Mouse (Mus musculus) hindbrain, embryonic 16.5 days (tissue): ENCODE results near the gene Bfsp2. TPM values are rescaled to one million over a fixed set of nuclear protein-coding genes. Genes with fewer than 3 reads are reported as not detected.
"Not testable (repeated sequence)": the region's sequence is repeated elsewhere in the genome, so short reads cannot be mapped to it uniquely, and the experiment has no call there.

Experiments
- ATAC-seq: fragments of 200-750 bp; cut with Nextera tagmentation; 2 replicates; pipeline ENCODE4 v1.8.0; 2017; ENCODE audit warnings: moderate TSS enrichment, moderate library complexity
- H3K27ac ChIP-seq: fragments of 300-500 bp; sonication (generic); 2 replicates; pipeline ENCODE4 v1.5.1; 2014; ENCODE audit warnings: low read depth, mild to moderate bottlenecking, control low read depth, low read length, moderate library complexity
- H3K27me3 ChIP-seq: fragments of 300-500 bp; sonication (generic); replicated peaks from 2 replicates; pipeline ENCODE4 v1.6.1; 2014; ENCODE audit warnings: low read length; ENCODE audit not compliant: control insufficient read depth, insufficient read depth
- H3K36me3 ChIP-seq: fragments of 300-500 bp; sonication (generic); 2 replicates; pipeline ENCODE4 v1.6.1; 2014; ENCODE audit warnings: mild to moderate bottlenecking, low read length, moderate library complexity, mixed read lengths; ENCODE audit not compliant: control insufficient read depth, insufficient read depth
- H3K4me1 ChIP-seq: fragments of 300-500 bp; sonication (generic); 2 replicates; pipeline ENCODE4 v1.6.1; 2014; ENCODE audit warnings: low read depth, low read length; ENCODE audit not compliant: control insufficient read depth, insufficient read depth
- H3K4me2 ChIP-seq: fragments of 300-500 bp; sonication (generic); 2 replicates; pipeline ENCODE4 v1.6.1; 2014; ENCODE audit warnings: mild to moderate bottlenecking, low read length, control low read depth, moderate library complexity
- H3K4me3 ChIP-seq: fragments of 300-500 bp; sonication (generic); 2 replicates; pipeline ENCODE4 v1.5.1; 2014; ENCODE audit warnings: mild to moderate bottlenecking, low read length, control low read depth, moderate library complexity
- H3K9ac ChIP-seq: fragments of 300-500 bp; sonication (generic); 2 replicates; pipeline ENCODE4 v1.6.1; 2014; ENCODE audit warnings: low read depth, mild to moderate bottlenecking, control low read depth, low read length, moderate library complexity
- H3K9me3 ChIP-seq: fragments of 300-500 bp; sonication (generic); 2 replicates; pipeline ENCODE4 v1.6.1; 2014; ENCODE audit warnings: mild to moderate bottlenecking, low read length, moderate library complexity; ENCODE audit not compliant: control insufficient read depth
- WGBS: fragments of 180-500 bp; shearing (Covaris S2); extraction: QIAGEN DNeasy Blood & Tissue Kit; methylation state at CpG from one replicate; pipeline ENCODE4 v1.1.7; 2014; 5-methylcytosine and 5-hydroxymethylcytosine counted together
- polyA plus RNA-seq: library from polyadenylated mRNA; unstranded; fragments of >200 nt; fragmentation: Nextera tagmentation; extraction: Ambion mirVana; gene quantifications from 2 replicates; pipeline ENCODE4 v1.2.1, GENCODE M21; 2015

Bfsp2 gene
- polyA plus RNA-seq, 1 experiment from 2014 or later = 6.0 TPM

DNA sequence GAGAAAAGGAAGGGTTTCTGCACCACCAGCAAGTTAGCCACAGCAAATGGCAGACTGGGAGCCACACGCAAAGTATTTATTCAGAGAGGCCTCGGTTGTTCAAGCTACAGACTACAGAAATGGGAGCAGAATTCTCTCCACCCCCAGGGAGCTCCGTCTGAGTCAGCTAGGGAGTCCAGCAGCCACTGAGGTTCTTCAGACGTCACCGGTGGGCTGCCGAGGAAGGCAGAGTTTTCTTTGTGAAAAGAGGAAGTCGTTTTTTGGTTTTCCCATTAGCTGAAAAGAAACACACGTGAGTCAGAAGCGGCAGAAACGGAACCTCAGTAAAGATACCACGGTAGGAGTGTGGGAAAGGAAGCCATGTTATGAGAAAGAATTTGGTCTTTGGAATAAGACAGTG, 55.4 kb downstream of the Bfsp2 start:
- no peak for ATAC-seq
- no peak overlapping the region for H3K27ac ChIP-seq
- H3K9ac ChIP-seq = no peak overlapping the region
- H3K4me2 ChIP-seq = no peak overlapping the region
- no peaks in the 10 kb centered on the region for H3K36me3 ChIP-seq
- H3K9me3 ChIP-seq = no peaks in the 10 kb centered on the region
- peaks cover 13% of the 10 kb centered on the region for H3K4me1 ChIP-seq
- WGBS = 83% methylated on average over 11 of the region's 11 CpGs
- no peaks in the 10 kb centered on the region for H3K27me3 ChIP-seq
- H3K4me3 ChIP-seq = no peak overlapping the region

- no peak for ATAC-seq
- Histone ChIP-seq H3K27me3 (no peaks in the 10 kb centered on the region), H3K4me3 (no peak overlapping the region), H3K36me3 (no peaks in the 10 kb centered on the region), H3K9ac (no peak overlapping the region), H3K9me3 (no peaks in the 10 kb centered on the region), H3K27ac (no peak overlapping the region), H3K4me2 (no peak overlapping the region), H3K4me1 (peaks cover 13% of the 10 kb centered on the region)
- 75% methylated on average over 8 of the region's 8 CpGs for WGBS
Measured at GRCm38 (mm10) chr9:103423951-103424350, 56.3 kb downstream of the Bfsp2 start.

- ATAC-seq = peak; percentile 5; the same call in 1 of the 2 replicates
- H3K27ac ChIP-seq = no peak overlapping the region
- H3K4me2 ChIP-seq = no peak overlapping the region
- no peaks in the 10 kb centered on the region for H3K9me3 ChIP-seq
- H3K36me3 ChIP-seq = no peaks in the 10 kb centered on the region
- WGBS = 53% methylated on average over 7 of the region's 7 CpGs
- no peak overlapping the region for H3K4me3 ChIP-seq
- no peak overlapping the region for H3K9ac ChIP-seq
- no peaks in the 10 kb centered on the region for H3K27me3 ChIP-seq
- H3K4me1 ChIP-seq = peaks cover 13% of the 10 kb centered on the region
Measured at GRCm38 (mm10) chr9:103423384-103423783, 56.8 kb downstream of the Bfsp2 start.

- Histone ChIP-seq H3K9ac (no peak overlapping the region), H3K27me3 (no peaks in the 10 kb centered on the region), H3K27ac (peak overlapping the region; percentile 29; the same call in 1 of the 2 replicates), H3K4me3 (no peak overlapping the region), H3K9me3 (no peaks in the 10 kb centered on the region), H3K4me1 (peaks cover 13% of the 10 kb centered on the region), H3K4me2 (no peak overlapping the region), H3K36me3 (no peaks in the 10 kb centered on the region)
- 45% methylated on average over 18 of the region's 18 CpGs for WGBS
- ATAC-seq = peak; percentile 73
Measured at GRCm38 (mm10) chr9:103422847-103423246, 57.4 kb downstream of the Bfsp2 start.

DNA sequence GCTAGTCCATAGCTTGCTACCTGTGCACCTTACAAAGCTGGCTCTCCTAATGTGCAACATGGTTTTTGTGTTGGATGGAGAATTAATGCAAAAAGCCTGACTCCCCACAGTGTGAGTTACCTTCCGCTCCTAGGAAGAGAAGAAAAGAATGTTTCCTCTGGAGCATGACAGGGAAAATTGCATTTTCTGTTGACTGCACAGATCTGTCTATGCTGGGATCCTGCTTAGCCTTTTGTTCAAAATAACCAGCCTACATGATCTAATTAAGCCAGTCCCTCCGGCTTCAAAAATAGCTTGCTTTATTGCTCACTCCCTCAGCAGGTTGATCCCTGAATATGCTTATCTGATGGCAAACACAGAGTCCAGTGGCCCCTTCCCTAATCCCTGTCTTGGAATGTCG, 59.4 kb downstream of the Bfsp2 start:
- H3K4me3 ChIP-seq = no peak overlapping the region
- ATAC-seq = peak; percentile 41; the same call in 1 of the 2 replicates
- peak overlapping the region; percentile 51 for H3K27ac ChIP-seq
- H3K4me1 ChIP-seq = peaks cover 13% of the 10 kb centered on the region
- no peaks in the 10 kb centered on the region for H3K9me3 ChIP-seq
- no peak overlapping the region for H3K4me2 ChIP-seq
- WGBS = 41% methylated on average over 3 of the region's 3 CpGs
- H3K9ac ChIP-seq = no peak overlapping the region
- H3K36me3 ChIP-seq = no peaks in the 10 kb centered on the region
- H3K27me3 ChIP-seq = no peaks in the 10 kb centered on the region

DNA sequence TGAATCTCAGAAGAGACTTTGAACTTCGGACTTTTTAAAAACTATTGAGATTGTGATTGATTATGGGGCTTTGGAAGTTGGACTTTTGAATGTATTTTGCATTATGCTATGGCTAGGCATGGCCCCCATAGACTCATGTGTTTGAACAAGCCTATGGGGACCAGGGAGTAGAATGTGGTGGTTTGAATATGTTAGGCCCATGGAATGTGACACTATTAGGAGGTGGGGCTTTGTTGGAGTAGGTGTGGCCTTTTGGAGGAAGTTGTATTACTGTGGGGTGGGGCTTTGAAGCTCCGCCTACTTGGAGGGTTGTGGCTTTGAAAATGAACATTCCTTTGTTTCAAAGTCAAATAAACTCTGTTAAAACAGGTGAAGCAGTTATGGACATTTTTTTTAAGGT, 61.4 kb downstream of the Bfsp2 start:
- 94% methylated on average over 2 of the region's 2 CpGs for WGBS
- no peak overlapping the region for H3K4me2 ChIP-seq
- H3K4me3 ChIP-seq = no peak overlapping the region

GRCm38 (mm10) chr9:103418267-103418666, 62.0 kb downstream of the Bfsp2 start:
- H3K4me2 ChIP-seq, H3K4me3 ChIP-seq, H3K9ac ChIP-seq, H3K9me3 ChIP-seq, ATAC-seq, H3K36me3 ChIP-seq, H3K27ac ChIP-seq, H3K27me3 ChIP-seq: not testable (repeated sequence)
- peaks cover 16% of the 10 kb centered on the region for H3K4me1 ChIP-seq
- WGBS = 82% methylated on average over 1 of the region's 1 CpGs

More for the DNA sequence above, 61.4 kb downstream of the Bfsp2 start:
- Histone ChIP-seq H3K9ac (no peak overlapping the region), H3K27ac (no peak overlapping the region), H3K9me3 (peaks cover 3% of the 10 kb centered on the region; the same call in 1 of the 2 replicates), H3K36me3 (no peaks in the 10 kb centered on the region), H3K4me1 (peaks cover 13% of the 10 kb centered on the region), H3K27me3 (no peaks in the 10 kb centered on the region)
- ATAC-seq = no peak

GRCm38 (mm10) chr9:103413457-103413856, 66.8 kb downstream of the Bfsp2 start:
- Histone ChIP-seq H3K4me1 (peaks cover 7% of the 10 kb centered on the region; the same call in 1 of the 2 replicates), H3K27me3 (no peaks in the 10 kb centered on the region), H3K9me3 (peaks cover 3% of the 10 kb centered on the region; the same call in 1 of the 2 replicates), H3K9ac (no peak overlapping the region), H3K4me3 (no peak overlapping the region), H3K36me3 (no peaks in the 10 kb centered on the region), H3K27ac (no peak overlapping the region), H3K4me2 (no peak overlapping the region)
- no peak for ATAC-seq
- 47% methylated on average over 9 of the region's 9 CpGs for WGBS

DNA sequence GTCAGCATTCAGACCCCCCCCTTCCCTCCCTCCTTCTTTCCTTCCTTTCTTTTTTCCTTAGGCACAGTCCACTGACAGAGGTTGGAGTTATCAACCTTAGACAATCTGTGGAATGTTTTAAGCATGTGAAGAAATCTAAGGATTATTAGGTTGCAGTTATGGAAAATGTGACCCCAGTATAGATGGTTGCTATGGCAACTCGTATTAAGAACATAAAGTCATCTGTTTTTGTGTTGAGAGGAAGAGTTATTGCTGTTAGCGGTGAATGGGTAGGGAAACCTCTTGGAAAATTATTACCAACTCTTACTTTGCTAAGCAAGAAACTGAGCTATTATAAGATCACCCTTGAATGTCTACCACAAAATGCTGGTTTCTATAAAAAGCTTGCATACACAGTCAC, 71.1 kb downstream of the Bfsp2 start:
- ATAC-seq = no peak
- Histone ChIP-seq H3K4me2 (no peak overlapping the region), H3K9ac (no peak overlapping the region), H3K27me3 (no peaks in the 10 kb centered on the region), H3K4me1 (peaks cover 8% of the 10 kb centered on the region; the same call in 1 of the 2 replicates), H3K36me3 (no peaks in the 10 kb centered on the region), H3K4me3 (no peak overlapping the region), H3K27ac (no peak overlapping the region), H3K9me3 (no peaks in the 10 kb centered on the region)
- 66% methylated on average over 2 of the region's 2 CpGs for WGBS
